Mouse (Mus musculus): ENCODE data around the gene Stxbp5. TPM values are rescaled to one million over a fixed set of nuclear protein-coding genes. Genes with fewer than 3 reads are reported as not detected.
A peak's percentile ranks its signal among the peaks of the same experiment; 100 is the strongest.
"Not testable (repeated sequence)": the region's sequence is repeated elsewhere in the genome, so short reads cannot be mapped to it uniquely, and the experiment has no call there.

The Stxbp5 gene
- polyA plus RNA-seq, 1 experiment from 2014 or later: 19.2 TPM

GRCm38 (mm10) chr10:9899086-9899485 lies 1.8 kb downstream of the Stxbp5 start:
- no peaks in the 10 kb centered on the region for H3K9me3 ChIP-seq (ENCODE audit: control insufficient read depth, low read length)
- no peaks in the 10 kb centered on the region for H3K36me3 ChIP-seq (ENCODE audit: control insufficient read depth, insufficient read depth, low read length)
- H3K4me1 ChIP-seq (ENCODE audit: control insufficient read depth, insufficient read depth, low read length): peaks cover 18% of the 10 kb centered on the region; the same call in 1 of the 2 replicates
- H3K27ac ChIP-seq (ENCODE audit: low read depth, low read length): no peak overlapping the region
- no peaks in the 10 kb centered on the region for H3K27me3 ChIP-seq (ENCODE audit: control insufficient read depth, insufficient read depth, low read length)
- peak overlapping the region; percentile 86 for H3K4me3 ChIP-seq (ENCODE audit: low read depth, low read length)
- H3K4me2 ChIP-seq (ENCODE audit: low read depth, low read length): peak overlapping the region; percentile 90
- H3K9ac ChIP-seq (replicated peaks; ENCODE audit: low read depth, low read length): no peak overlapping the region
- ATAC-seq (ENCODE audit: low read depth): no peak
- WGBS: 8% methylated on average over 7 of the region's 7 CpGs

GRCm38 (mm10) chr10:9897852-9898251 lies 3.0 kb downstream of the Stxbp5 start:
- Histone ChIP-seq H3K27me3 (ENCODE audit: control insufficient read depth, insufficient read depth, low read length) (no peaks in the 10 kb centered on the region), H3K4me1 (ENCODE audit: control insufficient read depth, insufficient read depth, low read length) (peaks cover 18% of the 10 kb centered on the region; the same call in 1 of the 2 replicates), H3K9ac (replicated peaks; ENCODE audit: low read depth, low read length) (no peak overlapping the region), H3K36me3 (ENCODE audit: control insufficient read depth, insufficient read depth, low read length) (no peaks in the 10 kb centered on the region), H3K27ac (ENCODE audit: low read depth, low read length) (no peak overlapping the region), H3K4me3 (ENCODE audit: low read depth, low read length) (peak overlapping the region; percentile 5; the same call in 1 of the 2 replicates), H3K4me2 (ENCODE audit: low read depth, low read length) (peak overlapping the region; percentile 25), H3K9me3 (ENCODE audit: control insufficient read depth, low read length) (no peaks in the 10 kb centered on the region)
- no peak for ATAC-seq (ENCODE audit: low read depth)
- 64% methylated on average over 5 of the region's 5 CpGs for WGBS

GRCm38 (mm10) chr10:9893562-9893961 lies 7.3 kb downstream of the Stxbp5 start:
- Histone ChIP-seq H3K4me1 (ENCODE audit: control insufficient read depth, insufficient read depth, low read length) (peaks cover 10% of the 10 kb centered on the region; the same call in 1 of the 2 replicates), H3K36me3 (ENCODE audit: control insufficient read depth, insufficient read depth, low read length) (no peaks in the 10 kb centered on the region)
- 67% methylated on average over 2 of the region's 2 CpGs for WGBS

GRCm38 (mm10) chr10:9889651-9890050 lies 11.2 kb downstream of the Stxbp5 start:
- no peak for ATAC-seq (ENCODE audit: low read depth)
- no peaks in the 10 kb centered on the region for H3K9me3 ChIP-seq (ENCODE audit: control insufficient read depth, low read length)
- no peaks in the 10 kb centered on the region for H3K27me3 ChIP-seq (ENCODE audit: control insufficient read depth, insufficient read depth, low read length)
- no peaks in the 10 kb centered on the region for H3K36me3 ChIP-seq (ENCODE audit: control insufficient read depth, insufficient read depth, low read length)
- no peak overlapping the region for H3K27ac ChIP-seq (ENCODE audit: low read depth, low read length)
- WGBS: 53% methylated on average over 8 of the region's 8 CpGs
- H3K4me2 ChIP-seq (ENCODE audit: low read depth, low read length): no peak overlapping the region
- H3K4me3 ChIP-seq (ENCODE audit: low read depth, low read length): no peak overlapping the region
- no peaks in the 10 kb centered on the region for H3K4me1 ChIP-seq (ENCODE audit: control insufficient read depth, insufficient read depth, low read length)
- H3K9ac ChIP-seq (replicated peaks; ENCODE audit: low read depth, low read length): no peak overlapping the region

More at GRCm38 (mm10) chr10:9893562-9893961, 7.3 kb downstream of the Stxbp5 start:
- no peak overlapping the region for H3K9ac ChIP-seq (replicated peaks; ENCODE audit: low read depth, low read length)
- no peaks in the 10 kb centered on the region for H3K27me3 ChIP-seq (ENCODE audit: control insufficient read depth, insufficient read depth, low read length)
- H3K9me3 ChIP-seq (ENCODE audit: control insufficient read depth, low read length): no peaks in the 10 kb centered on the region
- H3K27ac ChIP-seq (ENCODE audit: low read depth, low read length): no peak overlapping the region
- no peak overlapping the region for H3K4me2 ChIP-seq (ENCODE audit: low read depth, low read length)
- no peak overlapping the region for H3K4me3 ChIP-seq (ENCODE audit: low read depth, low read length)
- ATAC-seq (ENCODE audit: low read depth): no peak

- ATAC-seq (ENCODE audit: low read depth): no peak
- H3K9me3 ChIP-seq (ENCODE audit: control insufficient read depth, low read length): no peaks in the 10 kb centered on the region
- H3K4me3 ChIP-seq (ENCODE audit: low read depth, low read length): no peak overlapping the region
- H3K36me3 ChIP-seq (ENCODE audit: control insufficient read depth, insufficient read depth, low read length): no peaks in the 10 kb centered on the region
- H3K9ac ChIP-seq (replicated peaks; ENCODE audit: low read depth, low read length): no peak overlapping the region
- H3K4me2 ChIP-seq (ENCODE audit: low read depth, low read length): no peak overlapping the region
- H3K27ac ChIP-seq (ENCODE audit: low read depth, low read length): no peak overlapping the region
- 84% methylated on average over 4 of the region's 4 CpGs for WGBS
- no peaks in the 10 kb centered on the region for H3K4me1 ChIP-seq (ENCODE audit: control insufficient read depth, insufficient read depth, low read length)
- H3K27me3 ChIP-seq (ENCODE audit: control insufficient read depth, insufficient read depth, low read length): no peaks in the 10 kb centered on the region
Measured at GRCm38 (mm10) chr10:9888655-9889054, 12.2 kb downstream of the Stxbp5 start.

GRCm38 (mm10) chr10:9881781-9882320 lies 19.0 kb downstream of the Stxbp5 start:
- H3K36me3 ChIP-seq (ENCODE audit: control insufficient read depth, insufficient read depth, low read length); H3K4me2 ChIP-seq (ENCODE audit: low read depth, low read length); H3K9me3 ChIP-seq (ENCODE audit: control insufficient read depth, low read length); H3K4me3 ChIP-seq (ENCODE audit: low read depth, low read length); ATAC-seq (ENCODE audit: low read depth); H3K27me3 ChIP-seq (ENCODE audit: control insufficient read depth, insufficient read depth, low read length); H3K27ac ChIP-seq (ENCODE audit: low read depth, low read length); H3K9ac ChIP-seq (replicated peaks; ENCODE audit: low read depth, low read length); H3K4me1 ChIP-seq (ENCODE audit: control insufficient read depth, insufficient read depth, low read length): not testable (repeated sequence)
- 90% methylated on average over 5 of the region's 5 CpGs for WGBS

- Histone ChIP-seq H3K9ac (replicated peaks; ENCODE audit: low read depth, low read length) (no peak overlapping the region), H3K36me3 (ENCODE audit: control insufficient read depth, insufficient read depth, low read length) (no peaks in the 10 kb centered on the region), H3K4me2 (ENCODE audit: low read depth, low read length) (no peak overlapping the region), H3K27me3 (ENCODE audit: control insufficient read depth, insufficient read depth, low read length) (no peaks in the 10 kb centered on the region), H3K4me1 (ENCODE audit: control insufficient read depth, insufficient read depth, low read length) (no peaks in the 10 kb centered on the region), H3K9me3 (ENCODE audit: control insufficient read depth, low read length) (no peaks in the 10 kb centered on the region), H3K27ac (ENCODE audit: low read depth, low read length) (no peak overlapping the region), H3K4me3 (ENCODE audit: low read depth, low read length) (no peak overlapping the region)
- ATAC-seq (ENCODE audit: low read depth): no peak
- WGBS: 69% methylated on average over 6 of the region's 6 CpGs
Measured at GRCm38 (mm10) chr10:9880070-9880728, 20.7 kb downstream of the Stxbp5 start.

GRCm38 (mm10) chr10:9878821-9879489 lies 21.9 kb downstream of the Stxbp5 start:
- Histone ChIP-seq H3K9me3 (ENCODE audit: control insufficient read depth, low read length) (no peaks in the 10 kb centered on the region), H3K4me3 (ENCODE audit: low read depth, low read length) (no peak overlapping the region), H3K36me3 (ENCODE audit: control insufficient read depth, insufficient read depth, low read length) (no peaks in the 10 kb centered on the region), H3K9ac (replicated peaks; ENCODE audit: low read depth, low read length) (no peak overlapping the region), H3K4me2 (ENCODE audit: low read depth, low read length) (no peak overlapping the region), H3K4me1 (ENCODE audit: control insufficient read depth, insufficient read depth, low read length) (no peaks in the 10 kb centered on the region), H3K27me3 (ENCODE audit: control insufficient read depth, insufficient read depth, low read length) (no peaks in the 10 kb centered on the region), H3K27ac (ENCODE audit: low read depth, low read length) (no peak overlapping the region)
- no peak for ATAC-seq (ENCODE audit: low read depth)
- 71% methylated on average over 6 of the region's 6 CpGs for WGBS

- Histone ChIP-seq H3K27me3 (ENCODE audit: control insufficient read depth, insufficient read depth, low read length) (no peaks in the 10 kb centered on the region), H3K4me1 (ENCODE audit: control insufficient read depth, insufficient read depth, low read length) (no peaks in the 10 kb centered on the region), H3K36me3 (ENCODE audit: control insufficient read depth, insufficient read depth, low read length) (no peaks in the 10 kb centered on the region), H3K27ac (ENCODE audit: low read depth, low read length) (no peak overlapping the region), H3K4me2 (ENCODE audit: low read depth, low read length) (no peak overlapping the region), H3K9me3 (ENCODE audit: control insufficient read depth, low read length) (no peaks in the 10 kb centered on the region), H3K4me3 (ENCODE audit: low read depth, low read length) (no peak overlapping the region), H3K9ac (replicated peaks; ENCODE audit: low read depth, low read length) (no peak overlapping the region)
- WGBS: 89% methylated on average over 3 of the region's 3 CpGs
- no peak for ATAC-seq (ENCODE audit: low read depth)
Measured at GRCm38 (mm10) chr10:9875905-9876304, 25.0 kb downstream of the Stxbp5 start.
